8 mouse cellular contexts compared by ENCODE assay signal in genomic region chr5:120710826-120711248, GRCm38 (mm10). TPM values are rescaled to one million over a fixed set of nuclear protein-coding genes. Genes with fewer than 3 reads are reported as not detected.
DNase-seq lines count a peak whose midpoint lies in the region; ATAC-seq and TF ChIP-seq lines count a peak whose summit lies in the region.

No protein-coding gene starts in this region.

- peak overlapping the region; percentile 44 for H3K9ac ChIP-seq in kidney, embryonic 15.5 days
- H3K9ac ChIP-seq in forebrain, embryonic 12.5 days, result peak overlapping the region; percentile 66
- 0 out of 2 replicates have a peak overlapping the region, but pooled peaks have one; percentile 30 for H3K9ac ChIP-seq in liver, embryonic 11.5 days (ENCODE audit: low read depth, low read length)

- no peaks in the 10 kb centered on the region for H3K9me3 ChIP-seq in kidney, embryonic 15.5 days (replicated peaks)
- H3K9me3 ChIP-seq in forebrain, embryonic 12.5 days, result no peaks in the 10 kb centered on the region
- no peaks in the 10 kb centered on the region for H3K9me3 ChIP-seq in liver, embryonic 11.5 days (ENCODE audit: control insufficient read depth, low read length)

- no peak for TF ChIP-seq POLR2A in bone marrow macrophage, adult 2 months (IDR thresholded peaks at IDR 0.05; ENCODE audit: borderline replicate concordance, low read depth, low read length)

- under 1% methylated on average over 22 of the region's 34 CpGs for WGBS in kidney, embryonic 15.5 days
- under 1% methylated on average over 31 of the region's 34 CpGs for whole genome bisulfite sequencing in forebrain, embryonic 12.5 days
- 6% methylated on average over 32 of the region's 34 CpGs for WGBS in liver, embryonic 11.5 days

- intact Hi-C loops in gastrocnemius, postnatal 14 days (cut with DNase I; ENCODE audit: low total_unique reads), result loop anchor here (2.0 kb wide), 1 partner anchor 30 kb away; no protein-coding TSS in a partner anchor

- H3K4me3 ChIP-seq in kidney, embryonic 15.5 days (replicated peaks), result peak overlapping the region; percentile 55
- H3K4me3 ChIP-seq in bone marrow macrophage, adult 2 months (ENCODE audit: insufficient read depth, low read length), result peak overlapping the region; percentile 33
- peak overlapping the region; percentile 64 for H3K4me3 ChIP-seq in forebrain, embryonic 12.5 days (replicated peaks)
- peak overlapping the region; percentile 33 for H3K4me3 ChIP-seq in liver, embryonic 11.5 days (ENCODE audit: low read depth, low read length)

- DNase-seq in kidney, postnatal 4 days, result no peak
- no peak for DNase-seq in liver, embryonic 11.5 days (ENCODE audit: low spot score)
- peak; percentile 66 for DNase-seq in thymus, postnatal 4 days
- DNase-seq in gastrocnemius, postnatal 14 days, result no peak
- DNase-seq in adrenal gland, postnatal 36 days, result no peak

- H3K4me2 ChIP-seq in kidney, embryonic 15.5 days, result peak overlapping the region; percentile 92
- H3K4me2 ChIP-seq in forebrain, embryonic 12.5 days, result peak overlapping the region; percentile 91
- peak overlapping the region; percentile 58 for H3K4me2 ChIP-seq in liver, embryonic 11.5 days

- no peak overlapping the region for H3K27ac ChIP-seq in kidney, embryonic 15.5 days
- H3K27ac ChIP-seq in bone marrow macrophage, adult 2 months (ENCODE audit: insufficient read depth, low read depth, low read length), result no peak overlapping the region
- H3K27ac ChIP-seq in forebrain, embryonic 12.5 days, result peak overlapping the region; percentile 43
- no peak overlapping the region for H3K27ac ChIP-seq in liver, embryonic 11.5 days (ENCODE audit: low read depth, low read length)

- ATAC-seq in kidney, embryonic 15.5 days (replicated peaks; ENCODE audit: low FRiP score), result no peak
- peak; percentile 43 for ATAC-seq in forebrain, embryonic 12.5 days (ENCODE audit: low FRiP score)
- ATAC-seq in liver, embryonic 11.5 days (replicated peaks; ENCODE audit: low FRiP score), result no peak

- H3K27me3 ChIP-seq in kidney, embryonic 15.5 days, result peaks cover 75% of the 10 kb centered on the region
- H3K27me3 ChIP-seq in forebrain, embryonic 12.5 days, result peaks cover 86% of the 10 kb centered on the region
- H3K27me3 ChIP-seq in liver, embryonic 11.5 days (replicated peaks; ENCODE audit: control insufficient read depth, insufficient read depth, low read length), result peaks cover 82% of the 10 kb centered on the region

- H3K4me1 ChIP-seq in kidney, embryonic 15.5 days, result peaks cover 40% of the 10 kb centered on the region
- no peaks in the 10 kb centered on the region for H3K4me1 ChIP-seq in bone marrow macrophage, adult 2 months (ENCODE audit: control insufficient read depth, insufficient read depth, low read length)
- H3K4me1 ChIP-seq in forebrain, embryonic 12.5 days, result peaks cover 34% of the 10 kb centered on the region
- H3K4me1 ChIP-seq in liver, embryonic 11.5 days (replicated peaks; ENCODE audit: control insufficient read depth, insufficient read depth, low read length), result peaks cover 10% of the 10 kb centered on the region; the same call in 1 of the 2 replicates

- TF ChIP-seq CTCF in bone marrow macrophage, adult 2 months (IDR thresholded peaks at IDR 0.05; ENCODE audit: low read depth, low read length), result no peak

- no peaks in the 10 kb centered on the region for H3K36me3 ChIP-seq in kidney, embryonic 15.5 days
- H3K36me3 ChIP-seq in forebrain, embryonic 12.5 days (replicated peaks), result no peaks in the 10 kb centered on the region
- H3K36me3 ChIP-seq in liver, embryonic 11.5 days (ENCODE audit: control insufficient read depth, insufficient read depth, low read length), result no peaks in the 10 kb centered on the region

RNA-seq across cellular contexts. Expression of gene Dtx1, which starts 0.9 kb away (rescaled TPM):
- polyA plus RNA-seq in kidney, embryonic 15.5 days (2015; fragmentation: Nextera tagmentation; extraction: Ambion mirVana), result 7.5 and 8.5 TPM in 2 replicates
- polyA plus RNA-seq in bone marrow macrophage, adult 2 months (2012; ENCODE audit: insufficient read depth, insufficient read length, missing spikeins), result not detected in 2 replicates
- polyA plus RNA-seq in forebrain, embryonic 12.5 days (2016; fragmentation: Nextera tagmentation; extraction: Ambion mirVana), result 17.1 and 18.1 TPM in 2 replicates
- 0.23 and 1.1 TPM in 2 replicates for polyA plus RNA-seq in liver, embryonic 11.5 days (2014; fragmentation: Nextera tagmentation; extraction: Ambion mirVana)
- under 1 TPM; 0.66 to 0.76 TPM for total RNA-seq in gastrocnemius, postnatal 14 days (2021)
- 10 to 100 TPM in 1 of 2 experiments, 1 to 10 TPM in 1; 7.6 to 12.0 TPM for total RNA-seq in adrenal gland, postnatal 36 days (2021)

RNA-seq across cellular contexts. Expression of gene Oas2, which starts 38.8 kb away (rescaled TPM):
- 0.36 and 0.50 TPM in 2 replicates for polyA plus RNA-seq in kidney, embryonic 15.5 days (2015; fragmentation: Nextera tagmentation; extraction: Ambion mirVana)
- polyA plus RNA-seq in bone marrow macrophage, adult 2 months (2012; ENCODE audit: insufficient read depth, insufficient read length, missing spikeins), result 132 and 142 TPM in 2 replicates
- polyA plus RNA-seq in forebrain, embryonic 12.5 days (2016; fragmentation: Nextera tagmentation; extraction: Ambion mirVana), result 0.10 and 0.17 TPM in 2 replicates
- 0.23 and 0.29 TPM in 2 replicates for polyA plus RNA-seq in liver, embryonic 11.5 days (2014; fragmentation: Nextera tagmentation; extraction: Ambion mirVana)
- total RNA-seq in gastrocnemius, postnatal 14 days (2021), result under 1 TPM in 1 of 2 experiments, not detected in 1; 0.13 TPM
- 1 to 10 TPM in 1 of 2 experiments, under 1 TPM in 1; 0.49 to 1.8 TPM for total RNA-seq in adrenal gland, postnatal 36 days (2021)

Comparison
In these comparisons a context has a peak if more than half of its experiments do, and no peak if none do; other contexts are left out.
1. RNA of gene Oas2, which starts 38.8 kb away (polyA plus RNA-seq): 132 to 142 TPM in bone marrow macrophage, adult 2 months; 0.36 to 0.50 TPM in kidney, embryonic 15.5 days, 0.23 to 0.29 TPM in liver, embryonic 11.5 days and 0.10 to 0.17 TPM in forebrain, embryonic 12.5 days; every median in the first group is over 10 times any median in the second.
2. Peak in every context shown above with its lines, with median percentiles within 50 percentile points of each other: H3K4me2 ChIP-seq, H3K4me3 ChIP-seq and H3K9ac ChIP-seq.